Mouse (Mus musculus) kidney, embryonic 16.5 days (tissue): ENCODE measurements at regions not wholly inside any gene's neighbourhood (a gene's known extent, or its start where the extent isn't known, plus 50 kb on each side); places are given as distances from the start of the nearest gene placed in this dataset.
A peak's percentile ranks its signal among the peaks of the same experiment; 100 is the strongest.

Experiments
- ATAC-seq: fragments of 200-750 bp; cut with Nextera tagmentation; 2 replicates; pipeline ENCODE4 v1.8.0; 2017; ENCODE audit warnings: moderate TSS enrichment; ENCODE audit not compliant: low FRiP score, low TSS enrichment
- H3K27ac ChIP-seq: fragments of 300-500 bp; sonication (generic); 2 replicates; pipeline ENCODE4 v1.5.1; 2014; ENCODE audit warnings: low read length
- H3K27me3 ChIP-seq: fragments of 300-500 bp; sonication (generic); 2 replicates; pipeline ENCODE4 v1.6.1; 2014; ENCODE audit warnings: low read length, control low read depth, mixed read lengths; ENCODE audit not compliant: insufficient read depth
- H3K36me3 ChIP-seq: fragments of 300-500 bp; sonication (generic); 2 replicates; pipeline ENCODE4 v1.6.1; 2014; ENCODE audit warnings: low read length, control low read depth, mixed read lengths; ENCODE audit not compliant: insufficient read depth
- H3K4me1 ChIP-seq: fragments of 300-500 bp; sonication (generic); 2 replicates; pipeline ENCODE4 v1.6.1; 2014; ENCODE audit warnings: low read length, control low read depth, mixed read lengths; ENCODE audit not compliant: insufficient read depth
- H3K4me2 ChIP-seq: fragments of 300-500 bp; sonication (generic); replicated peaks from 2 replicates; pipeline ENCODE4 v1.6.1; 2014; ENCODE audit warnings: low read depth, low read length
- H3K4me3 ChIP-seq: fragments of 300-500 bp; sonication (generic); 2 replicates; pipeline ENCODE4 v1.5.1; 2014; ENCODE audit warnings: mild to moderate bottlenecking, low read length
- H3K9ac ChIP-seq: fragments of 300-500 bp; sonication (generic); replicated peaks from 2 replicates; pipeline ENCODE4 v1.6.1; 2014; ENCODE audit warnings: low read length
- H3K9me3 ChIP-seq: fragments of 300-500 bp; sonication (generic); 2 replicates; pipeline ENCODE4 v1.6.1; 2016; ENCODE audit warnings: low read length, control low read depth
- WGBS: fragments of 180-500 bp; shearing (Covaris S2); extraction: QIAGEN DNeasy Blood & Tissue Kit; methylation state at CpG from one replicate; pipeline ENCODE4 v1.1.7; 2014; 5-methylcytosine and 5-hydroxymethylcytosine counted together

DNA sequence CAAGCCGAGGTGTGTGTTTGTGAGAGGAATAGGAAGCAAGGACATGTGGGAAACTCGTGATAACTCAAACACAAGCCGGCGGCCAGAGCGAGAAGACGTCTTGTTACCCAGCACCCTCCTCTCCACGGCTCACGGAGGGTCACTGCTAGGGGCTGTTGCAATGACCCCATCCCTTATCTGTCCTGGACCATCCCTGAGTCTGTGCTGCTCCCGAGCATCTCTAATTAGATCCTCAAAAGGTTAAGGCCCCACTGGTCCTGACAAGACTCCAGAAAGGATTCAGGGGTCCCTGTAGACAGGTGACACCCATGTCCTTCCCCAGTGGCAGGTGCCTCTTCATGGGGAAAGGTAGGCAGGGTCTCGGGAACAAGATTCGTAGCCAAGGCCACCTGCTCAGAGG, 212.6 kb downstream of the Gm26897 start:
- Histone ChIP-seq H3K36me3 (no peaks in the 10 kb centered on the region), H3K27ac (no peak overlapping the region), H3K27me3 (no peaks in the 10 kb centered on the region), H3K4me2 (no peak overlapping the region), H3K4me3 (no peak overlapping the region), H3K4me1 (no peaks in the 10 kb centered on the region), H3K9ac (no peak overlapping the region), H3K9me3 (no peaks in the 10 kb centered on the region)
- no peak for ATAC-seq
- 75% methylated on average over 11 of the region's 11 CpGs for WGBS

DNA sequence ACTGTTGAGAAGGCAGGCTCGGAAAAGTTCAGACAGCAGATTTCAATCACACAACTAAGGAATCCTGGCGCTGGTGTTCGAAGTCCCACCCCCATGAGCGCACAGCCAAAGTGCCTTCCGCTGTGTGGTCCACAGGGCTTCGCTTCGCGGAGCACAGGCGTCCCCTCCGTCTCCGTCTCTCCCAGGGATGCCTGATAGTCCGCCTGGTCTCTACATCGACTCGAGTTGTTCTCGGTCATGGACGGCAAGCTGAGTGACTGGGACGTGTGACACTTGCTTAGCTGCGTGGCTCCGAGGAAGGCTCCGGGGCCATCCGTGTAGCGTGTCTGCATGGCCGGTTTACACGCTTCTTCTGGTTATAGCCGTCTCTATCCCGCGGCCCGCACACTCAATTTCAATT, 224.0 kb downstream of the Gm26897 start:
- Histone ChIP-seq H3K36me3 (no peaks in the 10 kb centered on the region), H3K9ac (no peak overlapping the region), H3K27me3 (peaks cover 12% of the 10 kb centered on the region; the same call in 1 of the 2 replicates), H3K4me2 (0 out of 2 replicates have a peak overlapping the region, but pooled peaks have one; percentile 4), H3K27ac (no peak overlapping the region), H3K4me3 (no peak overlapping the region), H3K9me3 (no peaks in the 10 kb centered on the region), H3K4me1 (no peaks in the 10 kb centered on the region)
- 58% methylated on average over 28 of the region's 28 CpGs for WGBS
- ATAC-seq, result peak; percentile 12; the same call in 1 of the 2 replicates

DNA sequence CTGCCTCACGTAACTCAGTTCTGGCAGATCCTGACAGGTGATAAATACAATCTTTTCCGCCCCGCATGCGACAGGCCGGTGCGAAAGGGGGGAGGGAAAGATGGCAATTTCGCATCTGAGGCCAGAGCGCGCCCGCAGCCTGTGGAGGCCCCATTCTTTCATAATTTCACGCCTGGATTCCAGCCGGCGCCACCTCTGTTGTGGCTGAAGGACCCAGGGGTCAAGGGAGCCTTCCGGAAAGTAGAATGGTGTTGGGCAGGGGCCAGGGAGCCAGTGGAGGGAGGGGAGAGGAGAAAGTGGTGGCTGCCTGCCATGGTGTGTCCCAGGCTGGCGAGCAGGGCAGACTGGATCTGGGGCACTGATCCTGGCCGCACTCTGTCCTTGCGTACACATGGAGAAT, 224.5 kb downstream of the Gm26897 start:
- 30% methylated on average over 17 of the region's 17 CpGs for WGBS
- Histone ChIP-seq H3K27me3 (peaks cover 12% of the 10 kb centered on the region; the same call in 1 of the 2 replicates), H3K4me2 (0 out of 2 replicates have a peak overlapping the region, but pooled peaks have one; percentile 1), H3K27ac (no peak overlapping the region), H3K4me3 (no peak overlapping the region), H3K4me1 (no peaks in the 10 kb centered on the region), H3K9ac (no peak overlapping the region), H3K36me3 (no peaks in the 10 kb centered on the region), H3K9me3 (no peaks in the 10 kb centered on the region)
- ATAC-seq, result peak; percentile 57; the same call in 1 of the 2 replicates

DNA sequence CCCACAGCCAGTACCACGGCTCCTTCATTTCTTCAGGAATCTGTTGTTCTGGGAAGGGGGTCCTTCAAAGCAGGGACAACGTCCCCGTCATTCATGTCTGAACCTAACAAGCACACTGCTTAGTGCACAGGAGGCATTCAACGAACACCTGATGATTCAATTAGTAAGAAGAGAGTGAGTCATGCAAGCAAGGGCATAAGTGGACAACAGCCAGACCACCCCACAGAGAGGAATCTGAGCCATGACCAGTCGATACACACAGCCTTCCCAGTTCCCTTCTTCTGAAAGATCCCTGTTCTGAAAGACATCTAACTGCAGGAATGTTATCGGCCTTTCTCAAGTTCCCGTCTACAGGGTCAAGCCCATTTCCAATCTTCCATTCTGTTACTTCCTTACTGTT, 231.6 kb downstream of the Gm26897 start:
- H3K27me3 ChIP-seq, result no peaks in the 10 kb centered on the region
- no peak overlapping the region for H3K27ac ChIP-seq
- H3K4me3 ChIP-seq, result no peak overlapping the region
- no peaks in the 10 kb centered on the region for H3K36me3 ChIP-seq
- no peak for ATAC-seq
- H3K9ac ChIP-seq, result no peak overlapping the region
- 87% methylated on average over 7 of the region's 7 CpGs for WGBS
- H3K9me3 ChIP-seq, result peaks cover 3% of the 10 kb centered on the region; the same call in 1 of the 2 replicates
- H3K4me2 ChIP-seq, result no peak overlapping the region
- no peaks in the 10 kb centered on the region for H3K4me1 ChIP-seq

DNA sequence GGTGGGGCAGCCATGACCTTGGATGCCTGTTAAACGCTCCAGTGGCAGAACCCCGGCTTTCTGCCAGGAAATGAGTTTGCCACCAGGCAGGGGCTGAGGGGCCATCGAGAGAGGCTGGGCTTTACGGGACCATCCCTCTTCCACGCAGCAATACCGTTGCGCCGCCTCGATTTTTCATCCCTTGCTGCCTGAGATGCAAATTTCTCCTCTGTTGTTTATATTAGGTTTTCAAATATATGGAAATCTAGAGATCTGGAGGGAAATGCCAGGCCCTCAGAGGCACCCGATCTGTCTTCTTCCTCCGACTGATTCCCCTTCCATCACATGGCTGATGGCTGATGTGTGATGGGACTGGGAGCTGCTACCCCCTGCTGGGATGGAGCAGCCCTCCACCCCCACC, 234.4 kb downstream of the Gm26897 start:
- no peaks in the 10 kb centered on the region for H3K36me3 ChIP-seq
- no peak overlapping the region for H3K4me3 ChIP-seq
- no peak overlapping the region for H3K27ac ChIP-seq
- no peaks in the 10 kb centered on the region for H3K4me1 ChIP-seq
- H3K4me2 ChIP-seq, result no peak overlapping the region
- H3K9ac ChIP-seq, result no peak overlapping the region
- no peaks in the 10 kb centered on the region for H3K27me3 ChIP-seq
- WGBS, result 64% methylated on average over 11 of the region's 11 CpGs
- peaks cover 3% of the 10 kb centered on the region; the same call in 1 of the 2 replicates for H3K9me3 ChIP-seq
- no peak for ATAC-seq

DNA sequence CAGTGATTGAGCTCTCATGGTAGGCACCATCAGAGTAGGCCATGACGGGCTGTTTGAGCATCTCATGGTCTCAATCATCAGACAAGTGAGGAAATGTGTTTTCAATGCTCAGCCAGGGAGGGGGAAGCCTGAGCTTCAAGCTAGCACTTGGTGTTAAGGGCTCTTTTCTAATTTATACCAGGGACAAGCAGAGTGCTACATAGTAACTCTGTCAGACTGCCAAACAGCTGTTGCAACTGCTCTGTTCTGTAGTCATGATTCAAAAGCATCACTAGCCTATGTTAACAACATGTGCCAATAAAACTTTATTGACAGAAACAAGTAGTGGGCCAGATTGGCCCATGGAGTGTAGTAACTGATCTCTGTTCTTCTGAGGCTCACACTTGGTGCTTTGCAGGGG, 235.0 kb downstream of the Gm26897 start:
- peaks cover 3% of the 10 kb centered on the region; the same call in 1 of the 2 replicates for H3K9me3 ChIP-seq
- H3K27ac ChIP-seq, result no peak overlapping the region
- H3K4me3 ChIP-seq, result no peak overlapping the region
- H3K9ac ChIP-seq, result no peak overlapping the region
- ATAC-seq, result no peak
- H3K4me2 ChIP-seq, result no peak overlapping the region
- no peaks in the 10 kb centered on the region for H3K4me1 ChIP-seq
- no peaks in the 10 kb centered on the region for H3K27me3 ChIP-seq
- no peaks in the 10 kb centered on the region for H3K36me3 ChIP-seq
- WGBS, result 92% methylated on average over 1 of the region's 1 CpGs

DNA sequence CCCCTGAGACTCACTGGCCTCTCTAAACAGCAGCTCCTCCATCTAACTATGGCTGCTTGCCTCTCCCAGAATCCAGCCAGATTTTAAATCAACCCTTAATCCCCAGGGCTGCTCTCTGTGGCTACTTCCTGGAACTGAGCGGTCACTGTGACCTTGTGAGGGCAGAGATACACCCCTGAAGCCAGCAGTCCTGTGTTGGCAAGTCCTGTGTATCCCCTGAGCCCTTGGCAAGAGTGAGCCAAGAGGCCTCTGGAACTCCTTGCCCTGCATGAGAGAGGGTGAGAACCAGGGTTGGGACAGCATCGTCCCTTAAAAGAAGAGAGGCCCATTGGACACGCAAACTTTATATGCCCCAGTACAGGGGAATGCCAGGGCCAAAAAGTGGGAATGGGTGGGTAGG, 237.5 kb downstream of the Gm26897 start:
- no peak overlapping the region for H3K9ac ChIP-seq
- H3K4me2 ChIP-seq, result no peak overlapping the region
- no peaks in the 10 kb centered on the region for H3K27me3 ChIP-seq
- peaks cover 9% of the 10 kb centered on the region for H3K9me3 ChIP-seq
- no peaks in the 10 kb centered on the region for H3K4me1 ChIP-seq
- H3K36me3 ChIP-seq, result no peaks in the 10 kb centered on the region
- H3K4me3 ChIP-seq, result no peak overlapping the region
- 56% methylated on average over 3 of the region's 3 CpGs for WGBS
- no peak for ATAC-seq
- no peak overlapping the region for H3K27ac ChIP-seq

DNA sequence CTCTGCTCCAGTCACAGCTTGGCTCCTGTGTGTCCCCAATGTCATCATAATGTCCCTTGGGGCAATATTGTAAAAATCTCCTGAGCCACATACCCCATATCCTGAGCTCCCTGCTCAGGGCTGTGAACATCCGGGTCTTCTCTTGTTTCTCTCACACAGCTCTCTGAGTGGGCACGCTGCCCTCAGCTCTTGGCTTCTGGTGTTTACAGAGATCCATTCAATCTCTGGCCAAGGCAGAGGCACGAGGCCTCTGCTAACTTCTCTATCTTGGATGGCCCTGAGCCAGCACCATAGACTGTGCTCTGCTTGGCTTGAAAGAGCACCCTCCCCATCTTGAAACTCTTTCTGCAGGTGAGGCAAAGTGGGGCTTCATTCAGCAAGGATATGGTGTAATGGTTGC, 238.2 kb downstream of the Gm26897 start:
- no peak overlapping the region for H3K27ac ChIP-seq
- peaks cover 9% of the 10 kb centered on the region for H3K9me3 ChIP-seq
- 70% methylated on average over 3 of the region's 3 CpGs for WGBS
- H3K27me3 ChIP-seq, result no peaks in the 10 kb centered on the region
- no peaks in the 10 kb centered on the region for H3K4me1 ChIP-seq
- H3K36me3 ChIP-seq, result no peaks in the 10 kb centered on the region
- H3K9ac ChIP-seq, result no peak overlapping the region
- no peak overlapping the region for H3K4me3 ChIP-seq
- no peak overlapping the region for H3K4me2 ChIP-seq
- ATAC-seq, result no peak

DNA sequence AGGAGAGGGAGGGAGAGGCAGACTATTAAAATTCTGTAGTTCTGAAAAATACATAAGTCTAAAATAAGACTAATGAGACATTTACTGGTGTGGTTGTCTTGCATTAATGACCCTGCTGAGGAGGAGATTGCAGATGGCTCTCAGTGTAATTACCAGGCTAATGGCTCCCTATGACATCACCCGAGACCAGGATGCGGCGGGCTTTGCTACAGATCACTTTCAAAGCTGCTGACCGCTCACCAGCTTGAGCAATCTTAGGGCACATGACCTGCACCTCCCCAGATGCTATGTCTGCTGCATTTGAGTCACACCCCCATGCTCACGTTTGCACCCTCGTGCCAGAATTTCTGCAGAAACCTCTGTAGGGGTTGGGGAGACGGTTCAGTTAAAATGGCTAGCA, 242.0 kb downstream of the Gm26897 start:
- no peak overlapping the region for H3K27ac ChIP-seq
- ATAC-seq, result no peak
- H3K4me2 ChIP-seq, result no peak overlapping the region
- no peaks in the 10 kb centered on the region for H3K27me3 ChIP-seq
- 20% methylated on average over 7 of the region's 7 CpGs for WGBS
- no peak overlapping the region for H3K9ac ChIP-seq
- peaks cover 9% of the 10 kb centered on the region for H3K9me3 ChIP-seq
- H3K4me1 ChIP-seq, result no peaks in the 10 kb centered on the region
- no peaks in the 10 kb centered on the region for H3K36me3 ChIP-seq
- no peak overlapping the region for H3K4me3 ChIP-seq

DNA sequence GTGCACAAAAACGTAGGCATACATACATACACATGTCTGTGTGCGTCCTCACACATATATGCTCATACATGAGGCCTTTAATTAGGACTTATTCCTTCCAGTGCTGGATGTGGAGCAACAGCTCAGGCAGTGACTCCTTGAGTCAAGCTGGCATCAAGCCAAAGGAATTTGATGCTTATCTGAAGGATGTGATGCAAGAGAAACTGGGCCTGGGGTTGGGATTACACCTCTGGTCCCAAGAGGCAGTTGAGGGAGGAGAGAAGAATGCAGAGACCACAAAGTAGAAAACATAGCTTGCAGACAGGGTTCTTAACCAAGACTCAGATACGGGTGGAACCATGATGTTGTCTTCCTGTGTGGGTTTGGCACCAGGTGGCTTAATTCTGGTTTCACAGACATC, 245.9 kb downstream of the Gm26897 start:
- 78% methylated on average over 3 of the region's 3 CpGs for WGBS
- Histone ChIP-seq H3K4me3 (no peak overlapping the region), H3K27ac (no peak overlapping the region), H3K4me1 (no peaks in the 10 kb centered on the region), H3K9me3 (peaks cover 8% of the 10 kb centered on the region), H3K9ac (no peak overlapping the region), H3K27me3 (no peaks in the 10 kb centered on the region), H3K4me2 (no peak overlapping the region), H3K36me3 (no peaks in the 10 kb centered on the region)
- ATAC-seq, result no peak
